Mouse (Mus musculus): Measurements from ENCODE around the gene Tbx19.

DNA sequence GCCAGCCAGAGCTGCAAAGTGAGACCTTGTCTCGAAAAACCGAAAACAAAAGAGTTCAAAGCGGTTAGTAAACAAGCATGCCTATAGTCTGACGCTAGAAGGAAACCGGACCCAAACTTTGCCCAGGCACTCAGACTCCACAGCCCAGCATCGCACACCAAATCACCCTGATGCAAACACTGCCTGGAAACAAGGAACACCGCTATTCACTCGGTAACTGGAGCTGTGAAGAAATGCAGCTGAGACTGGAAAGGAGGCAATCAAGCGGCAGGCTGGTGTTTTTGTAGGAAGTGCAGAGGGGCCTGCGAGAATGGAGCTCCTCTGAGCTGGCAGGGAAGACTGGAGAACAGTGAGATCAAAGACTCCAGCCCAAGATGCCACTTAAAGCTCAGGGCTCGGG lies 46.9 kb downstream of the Tbx19 start:
- no peak for TF ChIP-seq CTCF (IDR thresholded peaks at IDR 0.05; ENCODE audit: low read depth)
- TF ChIP-seq EP300 (optimal IDR thresholded peaks at IDR 0.05): no peak
